Mouse (Mus musculus): ENCODE results near the gene Tia1. TPM values are rescaled to one million over a fixed set of nuclear protein-coding genes. Genes with fewer than 3 reads are reported as not detected.

Tia1 gene
- total and polyA plus RNA-seq, 2 experiments from 2014 or later = 67.8 to 76.7 TPM

DNA sequence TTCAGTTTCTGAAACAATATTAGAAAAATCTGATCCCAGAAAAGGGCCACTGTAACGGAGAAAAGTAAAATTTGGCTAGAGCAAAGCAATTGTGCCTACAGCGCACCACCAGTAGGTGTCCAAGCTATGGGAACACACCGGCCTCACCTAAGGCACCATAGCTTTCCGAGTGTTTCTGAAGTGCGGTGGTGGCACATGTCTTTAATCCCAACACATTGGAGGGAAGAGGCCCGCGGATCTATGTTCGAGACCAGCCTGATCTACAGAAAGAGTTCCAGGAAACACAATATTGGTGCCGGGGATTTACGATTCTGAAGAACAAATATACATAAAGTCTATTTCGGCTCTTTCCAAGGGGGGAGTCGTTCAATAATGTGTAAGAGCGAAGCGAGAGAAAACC lies 33.7 kb downstream of the Tia1 start:
- Histone ChIP-seq H3K9me3 (replicated peaks; ENCODE audit: control insufficient read depth, low read length) (no peaks in the 10 kb centered on the region), H3K4me2 (ENCODE audit: low read depth, low read length) (peak overlapping the region; percentile 93), H3K27ac (ENCODE audit: low read depth) (peak overlapping the region; percentile 95), H3K9ac (replicated peaks; ENCODE audit: low read depth, low read length) (peak overlapping the region; percentile 75), H3K36me3 (replicated peaks; ENCODE audit: control insufficient read depth, insufficient read depth, low read length) (peaks cover 33% of the 10 kb centered on the region), H3K27me3 (ENCODE audit: control insufficient read depth, insufficient read depth, low read length) (no peaks in the 10 kb centered on the region), H3K4me1 (ENCODE audit: control insufficient read depth, insufficient read depth) (peaks cover 2% of the 10 kb centered on the region; the same call in 1 of the 2 replicates), H3K4me3 (ENCODE audit: low read depth, low read length) (peak overlapping the region; percentile 74)
- WGBS = 3% methylated on average over 14 of the region's 14 CpGs
- peak; percentile 68 for ATAC-seq (ENCODE audit: insufficient read depth, low read depth)
- peak; percentile 77 for DNase-seq (ENCODE audit: low spot score)
- TF ChIP-seq CTCF (IDR thresholded peaks at IDR 0.05; ENCODE audit: low read depth) (peak; percentile 60), EP300 (IDR thresholded peaks at IDR 0.05; ENCODE audit: low read depth) (no peak)

DNA sequence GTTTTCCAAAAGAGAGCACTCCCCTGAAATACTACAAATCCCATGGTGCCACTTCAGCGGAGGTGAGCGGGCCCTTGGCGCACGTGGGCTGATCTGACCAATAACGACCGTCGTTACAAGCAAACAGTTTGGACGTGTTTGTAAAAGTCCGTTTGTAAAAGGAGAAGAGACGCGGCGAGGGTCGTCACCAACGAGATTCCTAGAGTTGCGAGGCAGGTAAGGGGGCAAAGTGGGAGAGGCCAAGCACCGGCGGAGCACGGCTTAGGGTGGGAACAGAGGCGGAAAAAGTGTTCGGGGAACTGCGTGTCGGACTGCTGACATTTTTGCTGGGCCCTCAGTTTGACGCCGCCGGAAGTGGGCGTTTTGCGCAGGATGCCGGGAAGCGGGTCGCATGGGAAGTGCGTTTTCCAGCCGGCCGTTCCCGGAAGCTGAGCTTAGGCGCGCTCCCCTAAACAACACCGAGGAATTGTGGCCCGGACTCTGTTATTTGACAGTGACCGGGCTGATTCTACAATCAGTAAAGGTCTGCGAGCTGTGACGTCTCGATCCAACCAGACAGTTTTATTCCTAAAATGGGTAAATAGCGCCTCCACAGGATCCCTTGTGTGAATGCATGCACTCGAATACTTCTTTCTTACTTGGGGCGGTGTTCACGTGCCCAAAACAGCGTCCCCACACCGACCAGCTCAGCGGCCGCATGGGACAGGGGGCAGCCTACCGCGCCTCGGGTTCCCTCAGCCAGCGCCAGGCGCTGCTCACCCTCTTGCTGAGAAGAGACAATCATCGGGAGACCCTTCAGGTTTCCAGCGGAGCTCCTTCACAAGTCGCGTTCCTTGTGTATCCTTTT lies 34.5 kb downstream of the Tia1 start, which contains the start of gene C87436:
TSS of gene C87436 (plus strand) at position 103 of the 847 bp plus-strand sequence.
- ATAC-seq (ENCODE audit: insufficient read depth, low read depth) (peak; percentile 95), DNase-seq (ENCODE audit: low spot score) (peak; percentile 96)
- under 1% methylated on average over 59 of the region's 59 CpGs for WGBS
- Histone ChIP-seq H3K27ac (ENCODE audit: low read depth) (peak within 1 kb of the TSS; percentile 95), H3K36me3 (replicated peaks; ENCODE audit: control insufficient read depth, insufficient read depth, low read length) (peaks cover 27% of the 10 kb centered on the region), H3K4me2 (ENCODE audit: low read depth, low read length) (peak within 1 kb of the TSS; percentile 93), H3K4me3 (ENCODE audit: low read depth, low read length) (peak within 1 kb of the TSS; percentile 74), H3K27me3 (ENCODE audit: control insufficient read depth, insufficient read depth, low read length) (no peaks in the 10 kb centered on the region), H3K9ac (replicated peaks; ENCODE audit: low read depth, low read length) (peak within 1 kb of the TSS; percentile 75), H3K9me3 (replicated peaks; ENCODE audit: control insufficient read depth, low read length) (no peaks in the 10 kb centered on the region), H3K4me1 (ENCODE audit: control insufficient read depth, insufficient read depth) (peaks cover 2% of the 10 kb centered on the region; the same call in 1 of the 2 replicates)
- peak; percentile 81; the same call in 1 of the 2 replicates for TF ChIP-seq EP300 (IDR thresholded peaks at IDR 0.05; ENCODE audit: low read depth)
- peak; percentile 34 for TF ChIP-seq CTCF (IDR thresholded peaks at IDR 0.05; ENCODE audit: low read depth)

DNA sequence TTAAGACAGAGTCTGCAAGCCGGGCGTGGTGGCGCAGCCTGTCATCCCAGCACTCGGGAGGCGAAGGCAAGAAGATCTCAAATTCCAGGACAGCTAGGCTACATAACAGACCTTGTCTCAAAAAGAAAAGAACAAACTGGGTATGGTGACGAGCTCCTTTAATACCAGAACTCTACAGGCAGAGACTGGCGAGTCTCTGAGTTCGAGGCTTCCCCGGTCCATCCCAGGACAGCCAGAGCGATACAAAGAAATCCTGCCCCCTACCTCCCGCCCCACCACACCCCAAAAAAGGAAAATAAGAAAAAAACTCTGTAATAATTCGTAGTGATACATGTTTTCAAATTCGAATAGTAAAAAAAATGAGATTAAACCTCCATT lies 35.1 kb downstream of the Tia1 start:
- no peak for TF ChIP-seq CTCF (IDR thresholded peaks at IDR 0.05; ENCODE audit: low read depth)
- no peak for TF ChIP-seq EP300 (IDR thresholded peaks at IDR 0.05; ENCODE audit: low read depth)
- peak overlapping the region; percentile 74 for H3K4me3 ChIP-seq (ENCODE audit: low read depth, low read length)
- H3K36me3 ChIP-seq (replicated peaks; ENCODE audit: control insufficient read depth, insufficient read depth, low read length) = peaks cover 28% of the 10 kb centered on the region
- H3K4me1 ChIP-seq (ENCODE audit: control insufficient read depth, insufficient read depth) = peaks cover 2% of the 10 kb centered on the region; the same call in 1 of the 2 replicates
- peak overlapping the region; percentile 95 for H3K27ac ChIP-seq (ENCODE audit: low read depth)
- H3K27me3 ChIP-seq (ENCODE audit: control insufficient read depth, insufficient read depth, low read length) = no peaks in the 10 kb centered on the region
- peak overlapping the region; percentile 75 for H3K9ac ChIP-seq (replicated peaks; ENCODE audit: low read depth, low read length)
- ATAC-seq (ENCODE audit: insufficient read depth, low read depth) = no peak
- no peaks in the 10 kb centered on the region for H3K9me3 ChIP-seq (replicated peaks; ENCODE audit: control insufficient read depth, low read length)
- DNase-seq (ENCODE audit: low spot score) = no peak
- H3K4me2 ChIP-seq (ENCODE audit: low read depth, low read length) = peak overlapping the region; percentile 93
- WGBS = 2% methylated on average over 13 of the region's 13 CpGs

DNA sequence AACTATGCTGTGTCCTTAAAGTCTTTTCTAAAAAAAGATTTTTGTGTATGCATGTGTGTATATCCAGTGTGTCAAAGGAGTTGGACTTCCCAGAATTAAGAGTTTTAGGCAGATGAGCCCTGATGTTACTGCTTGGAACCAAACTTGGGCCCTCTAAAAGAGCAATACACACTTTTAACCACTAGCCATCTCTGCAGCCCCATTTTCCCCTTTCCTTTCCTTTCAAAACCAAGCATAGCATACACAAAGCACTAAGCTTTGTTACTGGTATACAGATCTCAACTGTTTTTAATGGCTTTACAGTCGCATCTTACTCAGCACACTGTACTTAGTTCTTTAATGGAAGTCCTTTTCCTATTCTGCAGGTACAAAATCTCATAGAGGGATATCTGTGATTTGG lies 35.5 kb downstream of the Tia1 start:
- DNase-seq (ENCODE audit: low spot score) (no peak), ATAC-seq (ENCODE audit: insufficient read depth, low read depth) (no peak)
- peaks cover 2% of the 10 kb centered on the region; the same call in 1 of the 2 replicates for H3K4me1 ChIP-seq (ENCODE audit: control insufficient read depth, insufficient read depth)
- no peak overlapping the region; the same call in 1 of the 2 replicates for H3K27ac ChIP-seq (ENCODE audit: low read depth)
- peak overlapping the region; percentile 93 for H3K4me2 ChIP-seq (ENCODE audit: low read depth, low read length)
- H3K9ac ChIP-seq (replicated peaks; ENCODE audit: low read depth, low read length) = peak overlapping the region; percentile 75
- H3K27me3 ChIP-seq (ENCODE audit: control insufficient read depth, insufficient read depth, low read length) = no peaks in the 10 kb centered on the region
- peak overlapping the region; percentile 74; the same call in 1 of the 2 replicates for H3K4me3 ChIP-seq (ENCODE audit: low read depth, low read length)
- TF ChIP-seq EP300 (IDR thresholded peaks at IDR 0.05; ENCODE audit: low read depth) = no peak
- no peak for TF ChIP-seq CTCF (IDR thresholded peaks at IDR 0.05; ENCODE audit: low read depth)
- WGBS = 90% methylated on average over 1 of the region's 1 CpGs
- H3K9me3 ChIP-seq (replicated peaks; ENCODE audit: control insufficient read depth, low read length) = no peaks in the 10 kb centered on the region
- H3K36me3 ChIP-seq (replicated peaks; ENCODE audit: control insufficient read depth, insufficient read depth, low read length) = peaks cover 28% of the 10 kb centered on the region

DNA sequence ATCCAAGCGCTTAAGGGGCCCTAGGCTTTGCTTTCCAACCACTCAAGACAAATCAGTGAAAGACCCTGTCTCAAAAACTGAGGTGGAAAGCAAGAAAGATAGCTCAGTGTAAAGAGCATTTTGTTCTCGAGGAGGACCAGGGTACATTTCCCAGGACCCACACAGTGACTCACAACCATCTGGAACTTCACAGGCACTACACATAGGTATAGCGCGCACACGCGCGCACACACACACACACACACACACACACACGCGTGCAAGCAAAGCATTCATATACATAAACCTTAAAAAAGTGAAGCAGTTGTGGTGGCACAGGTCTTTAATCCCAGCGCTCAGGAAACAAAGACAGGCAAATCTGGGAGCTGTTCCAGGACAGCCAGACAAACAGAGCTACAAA lies 37.6 kb downstream of the Tia1 start:
- no peak overlapping the region for H3K27ac ChIP-seq (ENCODE audit: low read depth)
- no peak overlapping the region for H3K9ac ChIP-seq (replicated peaks; ENCODE audit: low read depth, low read length)
- DNase-seq (ENCODE audit: low spot score) = no peak
- H3K4me2 ChIP-seq (ENCODE audit: low read depth, low read length) = no peak overlapping the region
- peaks cover 27% of the 10 kb centered on the region for H3K36me3 ChIP-seq (replicated peaks; ENCODE audit: control insufficient read depth, insufficient read depth, low read length)
- no peak for TF ChIP-seq EP300 (IDR thresholded peaks at IDR 0.05; ENCODE audit: low read depth)
- TF ChIP-seq CTCF (IDR thresholded peaks at IDR 0.05; ENCODE audit: low read depth) = no peak
- no peak for ATAC-seq (ENCODE audit: insufficient read depth, low read depth)
- H3K4me3 ChIP-seq (ENCODE audit: low read depth, low read length) = no peak overlapping the region
- no peaks in the 10 kb centered on the region for H3K9me3 ChIP-seq (replicated peaks; ENCODE audit: control insufficient read depth, low read length)
- H3K27me3 ChIP-seq (ENCODE audit: control insufficient read depth, insufficient read depth, low read length) = no peaks in the 10 kb centered on the region
- peaks cover 2% of the 10 kb centered on the region; the same call in 1 of the 2 replicates for H3K4me1 ChIP-seq (ENCODE audit: control insufficient read depth, insufficient read depth)
- 92% methylated on average over 10 of the region's 10 CpGs for WGBS
